Mouse (Mus musculus): ENCODE data around the gene Fgfr1op. TPM values are rescaled to one million over a fixed set of nuclear protein-coding genes. Genes with fewer than 3 reads are reported as not detected.
"Not testable (repeated sequence)": the region's sequence is repeated elsewhere in the genome, so short reads cannot be mapped to it uniquely, and the experiment has no call there.

The Fgfr1op gene
- polyA plus RNA-seq, 1 experiment from 2014 or later, result 32.3 TPM

GRCm38 (mm10) chr17:8138116-8138515, 27.2 kb upstream of the Fgfr1op start:
- not testable (repeated sequence) for DNase-seq (ENCODE audit: low spot score); H3K4me2 ChIP-seq; H3K9ac ChIP-seq (ENCODE audit: low read depth, low read length); H3K36me3 ChIP-seq (ENCODE audit: control insufficient read depth, insufficient read depth, low read length); H3K27ac ChIP-seq (ENCODE audit: low read depth, low read length); H3K4me1 ChIP-seq (replicated peaks; ENCODE audit: control insufficient read depth, insufficient read depth, low read length); ATAC-seq (replicated peaks; ENCODE audit: low FRiP score); H3K27me3 ChIP-seq (replicated peaks; ENCODE audit: control insufficient read depth, insufficient read depth, low read length); H3K4me3 ChIP-seq (ENCODE audit: low read depth, low read length); H3K9me3 ChIP-seq (ENCODE audit: control insufficient read depth, low read length)
- 91% methylated on average over 5 of the region's 5 CpGs for WGBS

GRCm38 (mm10) chr17:8140210-8140609, 25.1 kb upstream of the Fgfr1op start:
- not testable (repeated sequence) for H3K4me3 ChIP-seq (ENCODE audit: low read depth, low read length); H3K27ac ChIP-seq (ENCODE audit: low read depth, low read length); ATAC-seq (replicated peaks; ENCODE audit: low FRiP score); H3K9me3 ChIP-seq (ENCODE audit: control insufficient read depth, low read length); H3K36me3 ChIP-seq (ENCODE audit: control insufficient read depth, insufficient read depth, low read length); H3K4me1 ChIP-seq (replicated peaks; ENCODE audit: control insufficient read depth, insufficient read depth, low read length); H3K4me2 ChIP-seq; DNase-seq (ENCODE audit: low spot score); H3K27me3 ChIP-seq (replicated peaks; ENCODE audit: control insufficient read depth, insufficient read depth, low read length); H3K9ac ChIP-seq (ENCODE audit: low read depth, low read length)
- 79% methylated on average over 3 of the region's 3 CpGs for WGBS

- H3K9ac ChIP-seq (ENCODE audit: low read depth, low read length); H3K9me3 ChIP-seq (ENCODE audit: control insufficient read depth, low read length); H3K27me3 ChIP-seq (replicated peaks; ENCODE audit: control insufficient read depth, insufficient read depth, low read length); H3K4me1 ChIP-seq (replicated peaks; ENCODE audit: control insufficient read depth, insufficient read depth, low read length); ATAC-seq (replicated peaks; ENCODE audit: low FRiP score); H3K4me2 ChIP-seq; H3K36me3 ChIP-seq (ENCODE audit: control insufficient read depth, insufficient read depth, low read length); H3K4me3 ChIP-seq (ENCODE audit: low read depth, low read length); H3K27ac ChIP-seq (ENCODE audit: low read depth, low read length); DNase-seq (ENCODE audit: low spot score): not testable (repeated sequence)
- 74% methylated on average over 13 of the region's 14 CpGs for WGBS
Observed at GRCm38 (mm10) chr17:8143802-8144673, 21.3 kb upstream of the Fgfr1op start.

GRCm38 (mm10) chr17:8146931-8147330, 18.4 kb upstream of the Fgfr1op start:
- H3K27me3 ChIP-seq (replicated peaks; ENCODE audit: control insufficient read depth, insufficient read depth, low read length); H3K4me1 ChIP-seq (replicated peaks; ENCODE audit: control insufficient read depth, insufficient read depth, low read length); H3K36me3 ChIP-seq (ENCODE audit: control insufficient read depth, insufficient read depth, low read length); DNase-seq (ENCODE audit: low spot score); H3K27ac ChIP-seq (ENCODE audit: low read depth, low read length); H3K9me3 ChIP-seq (ENCODE audit: control insufficient read depth, low read length); ATAC-seq (replicated peaks; ENCODE audit: low FRiP score): not testable (repeated sequence)
- H3K4me2 ChIP-seq, result peak overlapping the region; percentile 57
- H3K9ac ChIP-seq (ENCODE audit: low read depth, low read length), result peak overlapping the region; percentile 66
- H3K4me3 ChIP-seq (ENCODE audit: low read depth, low read length), result peak overlapping the region; percentile 61
- WGBS, result 27% methylated on average over 5 of the region's 5 CpGs

GRCm38 (mm10) chr17:8147439-8148316, 17.6 kb upstream of the Fgfr1op start, which contains the start of the genes Gm49673 and Rnaset2a:
Gm49673 (minus strand) TSS chr17:8147788.
Rnaset2a (minus strand) TSS chr17:8148097.
- not testable (repeated sequence) for H3K4me1 ChIP-seq (replicated peaks; ENCODE audit: control insufficient read depth, insufficient read depth, low read length); H3K27ac ChIP-seq (ENCODE audit: low read depth, low read length); H3K9me3 ChIP-seq (ENCODE audit: control insufficient read depth, low read length); H3K36me3 ChIP-seq (ENCODE audit: control insufficient read depth, insufficient read depth, low read length); H3K27me3 ChIP-seq (replicated peaks; ENCODE audit: control insufficient read depth, insufficient read depth, low read length)
- DNase-seq (ENCODE audit: low spot score), result peak; percentile 53
- Histone ChIP-seq H3K4me3 (ENCODE audit: low read depth, low read length) (peak within 1 kb of the TSS; percentile 61), H3K4me2 (peak within 1 kb of the TSS; percentile 57), H3K9ac (ENCODE audit: low read depth, low read length) (peak within 1 kb of the TSS; percentile 66)
- peak; percentile 100 for ATAC-seq (replicated peaks; ENCODE audit: low FRiP score)
- under 1% methylated on average over 40 of the region's 67 CpGs for WGBS

GRCm38 (mm10) chr17:8155010-8155409, 10.3 kb upstream of the Fgfr1op start:
- not testable (repeated sequence) for H3K9ac ChIP-seq (ENCODE audit: low read depth, low read length); H3K4me1 ChIP-seq (replicated peaks; ENCODE audit: control insufficient read depth, insufficient read depth, low read length); ATAC-seq (replicated peaks; ENCODE audit: low FRiP score); H3K27ac ChIP-seq (ENCODE audit: low read depth, low read length); H3K27me3 ChIP-seq (replicated peaks; ENCODE audit: control insufficient read depth, insufficient read depth, low read length); H3K36me3 ChIP-seq (ENCODE audit: control insufficient read depth, insufficient read depth, low read length); H3K9me3 ChIP-seq (ENCODE audit: control insufficient read depth, low read length); H3K4me3 ChIP-seq (ENCODE audit: low read depth, low read length); H3K4me2 ChIP-seq; DNase-seq (ENCODE audit: low spot score)
- WGBS, result 87% methylated on average over 7 of the region's 7 CpGs

GRCm38 (mm10) chr17:8155982-8156381, 9.3 kb upstream of the Fgfr1op start:
- not testable (repeated sequence) for H3K27me3 ChIP-seq (replicated peaks; ENCODE audit: control insufficient read depth, insufficient read depth, low read length); DNase-seq (ENCODE audit: low spot score); H3K4me1 ChIP-seq (replicated peaks; ENCODE audit: control insufficient read depth, insufficient read depth, low read length); H3K9ac ChIP-seq (ENCODE audit: low read depth, low read length); H3K4me3 ChIP-seq (ENCODE audit: low read depth, low read length); H3K4me2 ChIP-seq; H3K36me3 ChIP-seq (ENCODE audit: control insufficient read depth, insufficient read depth, low read length); ATAC-seq (replicated peaks; ENCODE audit: low FRiP score); H3K9me3 ChIP-seq (ENCODE audit: control insufficient read depth, low read length); H3K27ac ChIP-seq (ENCODE audit: low read depth, low read length)
- no CpG with 5 or more reads among the region's 8 CpGs for WGBS

GRCm38 (mm10) chr17:8158627-8159026, 6.7 kb upstream of the Fgfr1op start:
- H3K4me3 ChIP-seq (ENCODE audit: low read depth, low read length); H3K9ac ChIP-seq (ENCODE audit: low read depth, low read length); H3K27ac ChIP-seq (ENCODE audit: low read depth, low read length); H3K9me3 ChIP-seq (ENCODE audit: control insufficient read depth, low read length); H3K36me3 ChIP-seq (ENCODE audit: control insufficient read depth, insufficient read depth, low read length); H3K27me3 ChIP-seq (replicated peaks; ENCODE audit: control insufficient read depth, insufficient read depth, low read length); ATAC-seq (replicated peaks; ENCODE audit: low FRiP score); H3K4me2 ChIP-seq; H3K4me1 ChIP-seq (replicated peaks; ENCODE audit: control insufficient read depth, insufficient read depth, low read length); DNase-seq (ENCODE audit: low spot score): not testable (repeated sequence)
- WGBS, result no CpG with 5 or more reads among the region's 1 CpGs
